Mouse (Mus musculus) frontal cortex, postnatal 14 days (tissue): Measurements from ENCODE around the gene Mtf1.
A peak's percentile ranks its signal among the peaks of the same experiment; 100 is the strongest.

Experiments
- DNase-seq, 2 experiments: peaks; one replicate each; pipeline ENCODE4 v3.0.0; 2022; ENCODE audit warnings: low spot score in 2 of 2

The Mtf1 gene

GRCm38 (mm10) chr4:124856294-124856693 is 54.4 kb downstream of the Mtf1 start:
- no peak for DNase-seq

GRCm38 (mm10) chr4:124858370-124858769 is 56.5 kb downstream of the Mtf1 start:
- no peak for DNase-seq

DNA sequence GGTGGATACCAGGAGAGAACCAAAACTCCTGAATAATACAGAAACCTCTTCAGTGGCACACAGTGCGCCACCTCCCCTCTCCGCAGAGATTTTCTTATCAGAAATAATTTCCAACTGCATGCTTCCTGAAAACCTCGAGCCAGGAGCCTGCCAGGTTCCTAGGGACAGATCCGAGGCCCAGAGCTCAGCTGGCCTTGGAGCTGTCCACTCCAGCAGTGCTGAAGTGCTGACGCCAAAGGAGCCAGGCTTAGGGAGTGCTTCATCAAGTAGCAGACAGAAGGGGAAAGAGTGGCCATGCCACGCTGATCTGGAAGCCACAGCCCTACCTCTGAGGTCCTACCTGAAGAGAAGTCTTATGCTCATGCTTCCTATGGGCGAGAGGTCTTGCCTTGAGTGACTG is 58.5 kb downstream of the Mtf1 start:
- DNase-seq = no peak

- no peak for DNase-seq
Measured at GRCm38 (mm10) chr4:124861283-124862188, 59.6 kb downstream of the Mtf1 start, which contains the start of gene Maneal. TSS of gene Maneal (minus strand) at chr4:124862171.

- DNase-seq = no peak
Measured at GRCm38 (mm10) chr4:124872719-124873118, 70.8 kb downstream of the Mtf1 start.

- DNase-seq = no peak
Measured at GRCm38 (mm10) chr4:124880599-124880998, 78.7 kb downstream of the Mtf1 start, which contains the start of gene Epha10. TSS of gene Epha10 (plus strand) at chr4:124880899.

DNA sequence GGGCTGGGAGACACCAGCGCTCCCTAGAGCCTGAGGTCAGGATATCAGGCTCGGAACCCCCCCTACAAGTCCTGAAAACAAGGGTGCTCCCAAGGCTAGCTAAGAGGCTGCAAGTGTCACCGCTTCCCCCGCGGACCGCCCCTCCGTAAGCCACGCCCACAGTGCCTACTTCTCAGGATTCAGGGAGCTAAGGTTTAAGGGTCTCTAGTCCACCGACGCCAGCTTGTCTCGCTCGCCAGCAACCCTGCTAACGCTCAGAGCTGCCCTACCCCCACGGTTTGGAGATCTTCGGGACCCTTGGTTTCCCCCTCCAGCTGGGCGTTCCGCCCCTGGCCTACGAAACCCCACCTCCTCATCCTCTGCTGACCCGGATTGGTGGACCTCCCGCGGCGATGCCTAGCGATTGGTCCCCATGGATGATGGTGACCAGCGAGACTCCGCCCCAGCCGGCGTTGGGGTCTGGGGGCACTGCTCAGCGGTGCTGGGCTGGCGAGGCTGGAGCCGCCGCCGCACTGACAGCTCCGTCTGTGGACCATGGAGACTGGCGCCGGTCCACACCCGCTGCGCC is 79.5 kb downstream of the Mtf1 start:
- peak; percentile 81 to 82 for DNase-seq

DNA sequence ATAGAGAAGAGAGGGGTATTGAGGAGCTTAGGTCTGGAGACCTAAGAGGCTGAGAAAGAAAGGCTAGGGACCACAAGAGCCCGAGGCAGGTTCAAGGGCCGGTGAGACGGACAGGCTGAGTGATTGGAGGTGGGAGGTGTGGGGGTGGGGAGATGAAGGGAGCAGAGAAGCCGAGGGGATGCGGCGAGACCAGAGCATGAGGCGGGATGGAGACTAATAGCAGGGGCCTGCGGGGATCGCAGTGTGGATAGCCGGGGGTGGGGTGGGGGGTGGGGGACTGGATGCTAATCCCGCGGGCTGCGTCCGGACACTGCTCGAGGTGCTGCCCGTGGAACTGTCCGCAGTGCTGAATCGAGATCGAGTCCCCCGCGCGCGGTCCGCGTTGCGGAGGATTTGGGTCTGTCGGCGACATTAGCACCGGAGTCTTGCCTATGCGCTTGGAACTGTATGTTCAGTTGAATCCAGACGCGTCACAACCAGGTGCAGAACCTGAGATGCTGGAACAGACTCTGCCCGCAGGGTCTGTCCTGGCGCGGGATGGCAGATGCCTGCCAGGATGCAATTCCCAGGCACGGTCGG is 80.3 kb downstream of the Mtf1 start:
- DNase-seq = no peak

DNA sequence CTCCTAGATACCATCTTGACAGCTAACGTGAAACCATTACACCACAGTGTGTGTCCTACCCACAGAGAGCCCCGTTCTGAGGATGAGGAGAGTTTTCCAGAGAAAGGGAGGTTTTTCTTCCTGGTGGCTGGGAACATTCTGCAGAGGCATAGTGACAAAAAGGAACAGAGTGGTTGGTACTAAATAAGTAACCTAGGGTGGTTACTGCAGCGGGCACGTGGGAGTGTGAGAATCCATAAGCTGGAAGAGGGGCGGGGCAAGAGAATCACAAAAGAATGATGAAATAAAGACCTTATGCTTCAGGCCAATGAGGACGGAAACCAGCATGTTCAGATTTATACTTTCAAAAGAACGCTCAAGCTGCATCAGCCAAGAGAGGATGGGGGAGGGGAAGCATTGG is 86.8 kb downstream of the Mtf1 start:
- DNase-seq = no peak

DNA sequence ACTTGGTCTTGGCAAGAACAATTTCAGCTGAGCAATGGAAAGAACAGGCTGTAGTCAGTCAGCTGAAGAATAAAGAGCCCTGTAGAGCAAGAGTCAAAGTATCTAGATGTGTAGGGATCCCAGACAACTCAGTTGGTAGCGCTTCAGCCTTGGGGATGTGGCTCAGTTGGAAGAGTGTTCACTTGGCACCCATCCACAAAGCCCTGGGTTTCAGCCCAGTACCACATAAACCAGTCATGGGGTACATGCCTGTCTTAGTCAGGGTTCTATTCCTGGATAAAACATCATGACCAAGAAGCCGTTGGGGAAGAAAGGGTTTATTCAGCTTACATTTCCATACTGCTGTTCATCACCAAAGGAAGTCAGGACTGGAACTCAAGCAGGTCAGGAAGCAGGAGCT is 88.0 kb downstream of the Mtf1 start:
- no peak for DNase-seq

DNA sequence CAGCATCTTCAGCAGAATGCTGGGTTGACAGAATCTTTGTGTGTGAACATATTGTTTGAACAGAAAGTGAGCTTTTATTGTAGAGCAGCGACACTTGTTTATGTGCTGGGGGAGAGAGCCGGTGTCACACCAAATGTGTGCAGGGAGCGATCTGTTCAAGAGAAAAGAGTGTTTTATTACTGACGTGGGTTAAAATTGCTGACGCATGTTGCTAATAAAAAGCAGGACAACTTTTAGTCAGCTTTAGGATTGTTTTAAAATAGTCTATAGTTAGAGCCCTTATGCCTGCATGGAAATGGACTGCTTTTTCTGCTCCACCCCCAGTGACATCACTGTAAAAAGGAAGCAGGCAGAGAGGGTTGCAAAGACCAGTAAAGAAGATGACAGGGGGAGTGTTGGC is 88.9 kb downstream of the Mtf1 start:
- no peak for DNase-seq

- DNase-seq = no peak
Measured at GRCm38 (mm10) chr4:124893769-124894168, 91.9 kb downstream of the Mtf1 start.

DNA sequence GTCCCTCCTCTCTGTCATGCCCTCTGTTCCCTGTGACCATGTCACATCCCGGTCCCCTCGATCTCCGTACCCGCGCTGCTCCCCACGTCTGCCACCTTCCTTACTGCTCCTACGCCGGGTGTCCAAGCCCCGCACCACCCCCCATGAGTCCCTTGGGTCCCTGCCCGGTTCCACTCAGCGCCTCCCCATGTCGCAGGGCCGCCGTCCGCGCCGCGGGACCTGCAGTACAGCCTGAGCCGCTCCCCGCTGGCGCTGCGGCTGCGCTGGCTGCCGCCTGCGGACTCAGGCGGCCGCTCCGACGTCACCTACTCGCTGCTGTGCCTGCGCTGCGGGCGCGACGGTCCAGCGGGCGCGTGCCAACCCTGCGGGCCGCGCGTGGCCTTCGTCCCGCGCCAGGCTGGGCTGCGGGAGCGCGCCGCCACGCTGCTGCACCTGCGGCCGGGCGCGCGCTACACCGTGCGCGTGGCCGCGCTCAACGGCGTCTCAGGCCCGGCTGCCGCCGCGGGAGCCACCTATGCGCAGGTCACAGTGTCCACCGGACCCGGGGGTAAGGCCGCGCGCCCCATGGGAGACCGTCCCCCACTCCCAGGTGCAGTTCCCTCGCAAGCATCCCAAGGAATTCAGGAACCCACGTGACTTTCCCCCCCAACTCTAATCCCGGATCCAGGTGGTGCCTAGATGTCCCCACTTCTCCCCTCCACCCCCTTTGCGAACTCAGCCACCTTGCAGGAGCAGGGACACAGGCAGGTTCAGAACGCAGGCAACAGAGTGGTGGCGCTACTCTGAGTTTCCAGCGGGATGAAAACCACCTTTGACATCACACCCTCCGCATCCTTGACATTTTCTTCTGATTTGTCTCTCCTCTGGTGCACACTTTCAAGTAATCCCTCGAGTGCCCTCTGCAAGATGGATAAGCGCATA is 92.9 kb downstream of the Mtf1 start:
- peak in 1 of 2 experiments; percentile 34 for DNase-seq

- no peak for DNase-seq
Measured at GRCm38 (mm10) chr4:124898428-124898827, 96.5 kb downstream of the Mtf1 start.
